Mouse (Mus musculus) myocyte (in vitro differentiated cells): ENCODE data around the gene Rplp2.

Experiments
- CEBPB ChIP-seq: IDR thresholded peaks from 2 replicates; pipeline ENCODE4 v1.6.1; 2011; ENCODE audit warnings: mild to moderate bottlenecking, moderate library complexity; ENCODE audit not compliant: poor library complexity, insufficient read depth, severe bottlenecking
- MAX ChIP-seq: IDR thresholded peaks from one replicate; pipeline ENCODE4 v1.6.1; 2011; ENCODE audit warnings: low read depth, mild to moderate bottlenecking, control low read depth
- MYOG ChIP-seq, 3 experiments: IDR thresholded peaks; one replicate each; pipeline ENCODE4 v1.6.1; 2011; ENCODE audit warnings: control low read depth in 2 of 3, low read depth in 2 of 3, mild to moderate bottlenecking in 2 of 3; ENCODE audit not compliant: insufficient read length in 2 of 3, control insufficient read depth in 1 of 3, insufficient read depth in 1 of 3
- POLR2A ChIP-seq: IDR thresholded peaks from one replicate; pipeline ENCODE4 v1.6.1; 2011; ENCODE audit warnings: low read depth, mild to moderate bottlenecking, control low read depth, moderate library complexity; ENCODE audit not compliant: insufficient read length
- POLR2AphosphoS2 ChIP-seq: IDR thresholded peaks from one replicate; pipeline ENCODE4 v1.6.1; 2011; ENCODE audit warnings: low read depth, control low read depth; ENCODE audit not compliant: insufficient read length
- TCF12 ChIP-seq: IDR thresholded peaks from one replicate; pipeline ENCODE4 v1.6.1; 2011; ENCODE audit warnings: mild to moderate bottlenecking, control low read depth; ENCODE audit not compliant: poor library complexity, insufficient read depth, severe bottlenecking
- USF1 ChIP-seq: IDR thresholded peaks from one replicate; pipeline ENCODE4 v1.6.1; 2011; ENCODE audit warnings: low read depth, mild to moderate bottlenecking, control low read depth, moderate library complexity

DNA sequence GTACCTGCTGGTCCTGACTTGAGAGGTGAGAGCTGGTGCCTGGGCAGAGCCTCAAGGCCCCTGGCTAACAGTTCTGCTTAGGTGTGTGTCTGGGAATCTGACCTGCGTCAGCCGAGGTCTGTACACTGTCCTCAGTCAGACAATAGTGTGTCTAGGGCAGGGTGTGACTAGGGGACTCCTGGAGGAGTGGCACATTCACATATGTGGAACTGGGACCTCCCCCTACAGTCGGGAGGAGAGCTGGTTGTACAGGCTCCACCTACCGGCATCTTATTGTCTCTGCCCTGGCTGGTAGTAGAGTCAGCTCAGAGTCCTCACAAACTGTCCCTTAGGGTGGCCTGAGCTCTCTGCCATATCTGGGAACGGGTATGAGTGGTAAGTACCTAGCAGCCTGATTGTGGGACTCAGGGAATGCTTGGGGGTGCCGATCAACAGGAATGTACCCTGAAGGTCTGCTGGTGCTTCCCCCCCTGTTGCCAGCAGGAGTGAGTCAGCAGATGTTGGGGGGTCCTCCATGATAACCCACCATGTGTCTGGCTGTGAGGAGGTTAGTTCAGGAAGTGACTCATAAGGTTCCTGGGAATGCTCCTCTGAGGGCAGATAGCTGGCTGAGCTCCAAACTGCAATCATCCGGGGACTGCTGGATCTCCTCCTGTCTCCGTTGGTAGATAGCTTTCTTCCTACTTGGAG, 21.5 kb downstream of the Rplp2 start:
- peak; percentile 84 for TF ChIP-seq POLR2A
- TF ChIP-seq USF1 = no peak
- no peak for TF ChIP-seq CEBPB
- TF ChIP-seq TCF12 = no peak
- TF ChIP-seq MYOG (IDR thresholded peaks at IDR 0.05; ENCODE audit: control insufficient read depth in 1 of 3, insufficient read depth in 1 of 3, insufficient read length in 2 of 3, low read depth in 2 of 3) = peak in 1 of 3 experiments; percentile 11
- no peak for TF ChIP-seq MAX
- TF ChIP-seq POLR2AphosphoS2 = peak; percentile 81
